Mouse (Mus musculus): Measurements from ENCODE around the gene A930017K11Rik. TPM values are rescaled to one million over a fixed set of nuclear protein-coding genes. Genes with fewer than 3 reads are reported as not detected.

Gene A930017K11Rik
- polyA plus RNA-seq, 1 experiment from 2014 or later, result 0.14 TPM

DNA sequence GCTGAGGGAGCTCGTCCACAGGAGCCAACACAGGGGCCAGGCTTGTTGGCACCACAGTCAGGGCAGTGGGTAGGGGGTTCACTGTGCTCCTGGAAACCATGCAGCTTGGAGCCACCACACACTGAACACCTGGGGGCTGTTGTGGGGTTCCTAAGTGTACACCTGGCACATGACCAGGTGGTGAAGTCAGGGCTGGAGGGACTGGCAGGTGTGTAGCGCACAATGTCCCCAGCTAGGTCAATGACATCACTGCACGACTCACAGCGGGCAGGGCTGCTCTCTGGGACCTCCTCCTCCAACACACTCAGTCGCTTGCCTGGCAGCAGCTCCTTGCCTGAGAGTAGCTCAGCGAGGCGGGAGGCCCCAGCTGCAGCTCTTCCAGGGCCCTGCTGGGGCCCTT is 11.9 kb upstream of the A930017K11Rik start:
- WGBS (ENCODE audit: insufficient replicate concordance), result 85% methylated on average over 7 of the region's 7 CpGs
- ATAC-seq (replicated peaks; ENCODE audit: insufficient number of reproducible peaks, low FRiP score, low TSS enrichment), result no peak
- H3K36me3 ChIP-seq (ENCODE audit: control insufficient read depth, insufficient read depth, low read length), result peaks cover 5% of the 10 kb centered on the region

DNA sequence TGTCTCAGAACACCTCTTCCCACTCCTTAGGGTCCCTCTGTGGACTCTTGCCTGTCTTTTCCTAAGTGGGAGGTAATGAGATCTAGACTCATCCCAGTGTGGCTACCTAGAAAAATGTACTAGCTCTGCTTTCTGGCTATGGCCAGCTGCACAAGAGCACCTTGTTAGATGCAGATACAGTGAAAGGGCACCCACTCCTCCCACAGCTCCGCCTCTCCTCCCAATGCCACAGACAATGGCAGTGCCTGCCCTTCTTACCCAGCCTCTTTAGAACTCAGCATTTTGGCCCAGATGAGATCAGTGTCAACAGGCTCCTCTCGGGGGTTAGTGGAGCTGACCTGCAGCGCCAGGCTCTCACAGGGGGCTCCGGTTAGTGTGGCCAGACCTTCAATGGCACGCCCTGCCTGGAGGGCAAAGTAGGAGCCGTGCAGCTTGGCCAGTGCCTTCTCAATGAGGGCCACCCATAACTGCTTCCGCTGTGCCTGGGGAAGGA is 10.1 kb upstream of the A930017K11Rik start:
- H3K4me1 ChIP-seq (ENCODE audit: control insufficient read depth, insufficient read depth, low read length), result peaks cover 4% of the 10 kb centered on the region; the same call in 1 of the 2 replicates
- no peak overlapping the region for H3K9ac ChIP-seq (ENCODE audit: low read depth, low read length)
- no peak overlapping the region for H3K4me2 ChIP-seq
- peaks cover 5% of the 10 kb centered on the region for H3K36me3 ChIP-seq (ENCODE audit: control insufficient read depth, insufficient read depth, low read length)
- H3K9me3 ChIP-seq (replicated peaks; ENCODE audit: control insufficient read depth, low read length), result no peaks in the 10 kb centered on the region
- H3K27ac ChIP-seq (ENCODE audit: low read depth, low read length), result no peak overlapping the region
- no peak for ATAC-seq (replicated peaks; ENCODE audit: insufficient number of reproducible peaks, low FRiP score, low TSS enrichment)
- no peak overlapping the region for H3K4me3 ChIP-seq (ENCODE audit: low read depth, low read length)
- no peaks in the 10 kb centered on the region for H3K27me3 ChIP-seq (ENCODE audit: control insufficient read depth, insufficient read depth, low read length)
- 94% methylated on average over 7 of the region's 7 CpGs for WGBS (ENCODE audit: insufficient replicate concordance)

More for the DNA sequence above, 11.9 kb upstream of the A930017K11Rik start:
- Histone ChIP-seq H3K4me2 (no peak overlapping the region), H3K27me3 (ENCODE audit: control insufficient read depth, insufficient read depth, low read length) (no peaks in the 10 kb centered on the region), H3K27ac (ENCODE audit: low read depth, low read length) (no peak overlapping the region), H3K4me1 (ENCODE audit: control insufficient read depth, insufficient read depth, low read length) (peaks cover 10% of the 10 kb centered on the region; the same call in 1 of the 2 replicates), H3K9me3 (replicated peaks; ENCODE audit: control insufficient read depth, low read length) (no peaks in the 10 kb centered on the region), H3K4me3 (ENCODE audit: low read depth, low read length) (no peak overlapping the region), H3K9ac (ENCODE audit: low read depth, low read length) (no peak overlapping the region)

DNA sequence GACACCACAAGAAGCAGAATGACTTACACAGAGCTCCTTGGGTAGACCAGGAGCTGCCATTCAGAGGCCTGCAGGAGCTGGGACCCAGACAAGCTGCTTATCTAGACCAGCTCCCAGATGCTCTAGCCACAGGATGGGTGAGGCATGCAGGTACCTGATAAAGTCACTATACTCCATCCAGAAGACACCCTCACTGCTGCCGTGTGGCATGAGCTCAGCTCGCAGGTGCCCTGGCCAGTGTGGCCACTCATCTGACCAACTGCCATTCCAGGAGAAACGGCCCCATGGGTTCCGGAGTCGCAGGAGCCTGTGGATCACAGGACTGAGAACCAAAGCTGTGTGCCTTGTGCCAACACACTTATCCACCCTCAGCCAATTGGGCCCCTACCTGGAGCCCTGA is 9.2 kb upstream of the A930017K11Rik start:
- Histone ChIP-seq H3K9me3 (replicated peaks; ENCODE audit: control insufficient read depth, low read length) (no peaks in the 10 kb centered on the region), H3K4me1 (ENCODE audit: control insufficient read depth, insufficient read depth, low read length) (peaks cover 4% of the 10 kb centered on the region; the same call in 1 of the 2 replicates), H3K27ac (ENCODE audit: low read depth, low read length) (no peak overlapping the region; the same call in 1 of the 2 replicates), H3K4me3 (ENCODE audit: low read depth, low read length) (no peak overlapping the region), H3K27me3 (ENCODE audit: control insufficient read depth, insufficient read depth, low read length) (no peaks in the 10 kb centered on the region), H3K36me3 (ENCODE audit: control insufficient read depth, insufficient read depth, low read length) (peaks cover 5% of the 10 kb centered on the region), H3K9ac (ENCODE audit: low read depth, low read length) (0 out of 2 replicates have a peak overlapping the region, but pooled peaks have one; percentile 10), H3K4me2 (no peak overlapping the region)
- 85% methylated on average over 5 of the region's 5 CpGs for WGBS (ENCODE audit: insufficient replicate concordance)
- ATAC-seq (replicated peaks; ENCODE audit: insufficient number of reproducible peaks, low FRiP score, low TSS enrichment), result peak; percentile 75

DNA sequence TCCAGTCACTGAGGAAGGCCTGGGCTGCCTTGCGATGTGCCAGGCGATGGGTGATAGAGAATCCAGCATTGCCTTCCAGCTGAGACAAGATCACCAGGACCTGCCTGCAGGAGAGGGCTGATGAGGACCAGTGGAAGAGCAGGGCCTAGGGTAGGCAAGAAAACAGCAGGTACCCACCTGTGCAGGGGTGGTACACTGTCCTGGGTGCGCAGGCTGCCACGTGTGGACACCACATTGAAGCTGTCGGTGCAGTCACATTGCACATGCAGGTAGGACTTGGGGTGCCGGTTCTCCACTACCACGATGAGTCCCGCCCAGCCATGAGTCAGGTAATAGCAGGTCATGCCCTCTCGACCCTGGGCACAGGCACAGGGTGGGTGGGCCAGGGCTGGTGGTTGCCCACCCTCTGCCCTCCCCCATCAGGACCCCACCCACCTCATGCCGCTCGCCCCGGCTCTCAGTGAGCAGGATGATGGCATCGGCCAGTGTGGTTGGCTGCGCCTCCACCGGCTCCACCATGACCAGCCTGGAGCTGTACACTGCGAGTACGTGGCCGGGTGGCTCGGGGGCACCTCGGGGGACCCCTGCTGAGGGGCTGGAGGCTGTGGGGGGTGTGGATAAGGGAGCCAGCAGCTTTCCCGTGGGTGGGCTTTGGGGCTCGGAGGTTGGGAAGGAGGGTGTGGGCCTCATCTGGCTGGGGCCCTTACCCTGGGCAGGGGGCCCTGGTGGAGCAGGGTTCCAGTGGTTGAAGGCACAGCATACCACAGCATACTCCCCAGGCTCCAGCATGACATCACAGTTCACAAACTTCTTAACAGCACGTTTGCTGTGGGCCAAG is 7.5 kb upstream of the A930017K11Rik start:
- 91% methylated on average over 23 of the region's 23 CpGs for WGBS (ENCODE audit: insufficient replicate concordance)
- Histone ChIP-seq H3K27ac (ENCODE audit: low read depth, low read length) (no peak overlapping the region), H3K9me3 (replicated peaks; ENCODE audit: control insufficient read depth, low read length) (no peaks in the 10 kb centered on the region), H3K4me2 (no peak overlapping the region), H3K27me3 (ENCODE audit: control insufficient read depth, insufficient read depth, low read length) (no peaks in the 10 kb centered on the region), H3K9ac (ENCODE audit: low read depth, low read length) (no peak overlapping the region), H3K4me1 (ENCODE audit: control insufficient read depth, insufficient read depth, low read length) (peaks cover 4% of the 10 kb centered on the region; the same call in 1 of the 2 replicates), H3K36me3 (ENCODE audit: control insufficient read depth, insufficient read depth, low read length) (peaks cover 5% of the 10 kb centered on the region), H3K4me3 (ENCODE audit: low read depth, low read length) (no peak overlapping the region)
- ATAC-seq (replicated peaks; ENCODE audit: insufficient number of reproducible peaks, low FRiP score, low TSS enrichment), result no peak

DNA sequence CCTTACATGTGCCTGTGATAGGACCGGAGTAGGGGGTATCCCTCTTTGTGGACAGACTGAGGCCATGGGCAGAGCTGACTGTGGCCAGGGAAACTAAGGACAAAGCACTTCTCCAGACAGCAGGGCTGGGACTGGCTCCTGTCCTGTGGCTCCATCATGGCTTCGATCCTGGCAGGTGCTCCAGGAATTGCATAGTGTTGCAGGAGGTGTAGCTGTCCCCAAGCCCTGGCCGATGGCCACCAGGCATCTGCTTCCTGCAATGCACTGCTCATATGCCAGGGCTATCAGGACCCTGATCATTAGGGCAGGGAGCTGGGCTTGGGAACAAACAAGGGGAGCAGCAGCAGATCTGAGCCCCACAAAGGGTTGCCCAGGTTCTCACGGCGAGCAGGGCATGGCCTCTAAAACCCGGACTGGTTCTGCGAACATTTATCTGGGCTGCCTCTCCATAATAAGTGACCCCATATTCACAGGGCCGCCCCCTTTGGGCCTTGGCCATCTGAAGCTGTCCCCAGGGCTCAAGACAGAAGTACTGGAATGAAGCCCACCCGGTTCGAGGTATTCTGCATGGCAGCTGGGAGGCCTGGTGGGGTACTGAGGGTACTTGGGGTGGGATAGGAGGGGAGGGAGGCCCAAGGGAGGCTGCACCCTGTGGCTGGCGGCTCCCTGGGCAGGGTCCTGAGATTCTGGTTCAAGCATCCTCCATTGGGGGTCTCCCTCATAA is 6.6 kb upstream of the A930017K11Rik start:
- 90% methylated on average over 11 of the region's 11 CpGs for WGBS (ENCODE audit: insufficient replicate concordance)
- H3K9me3 ChIP-seq (replicated peaks; ENCODE audit: control insufficient read depth, low read length), result no peaks in the 10 kb centered on the region
- H3K4me2 ChIP-seq, result no peak overlapping the region
- no peaks in the 10 kb centered on the region for H3K27me3 ChIP-seq (ENCODE audit: control insufficient read depth, insufficient read depth, low read length)
- H3K27ac ChIP-seq (ENCODE audit: low read depth, low read length), result no peak overlapping the region
- H3K9ac ChIP-seq (ENCODE audit: low read depth, low read length), result no peak overlapping the region
- no peak overlapping the region for H3K4me3 ChIP-seq (ENCODE audit: low read depth, low read length)
- ATAC-seq (replicated peaks; ENCODE audit: insufficient number of reproducible peaks, low FRiP score, low TSS enrichment), result no peak
- peaks cover 5% of the 10 kb centered on the region for H3K36me3 ChIP-seq (ENCODE audit: control insufficient read depth, insufficient read depth, low read length)
- H3K4me1 ChIP-seq (ENCODE audit: control insufficient read depth, insufficient read depth, low read length), result peaks cover 4% of the 10 kb centered on the region; the same call in 1 of the 2 replicates

DNA sequence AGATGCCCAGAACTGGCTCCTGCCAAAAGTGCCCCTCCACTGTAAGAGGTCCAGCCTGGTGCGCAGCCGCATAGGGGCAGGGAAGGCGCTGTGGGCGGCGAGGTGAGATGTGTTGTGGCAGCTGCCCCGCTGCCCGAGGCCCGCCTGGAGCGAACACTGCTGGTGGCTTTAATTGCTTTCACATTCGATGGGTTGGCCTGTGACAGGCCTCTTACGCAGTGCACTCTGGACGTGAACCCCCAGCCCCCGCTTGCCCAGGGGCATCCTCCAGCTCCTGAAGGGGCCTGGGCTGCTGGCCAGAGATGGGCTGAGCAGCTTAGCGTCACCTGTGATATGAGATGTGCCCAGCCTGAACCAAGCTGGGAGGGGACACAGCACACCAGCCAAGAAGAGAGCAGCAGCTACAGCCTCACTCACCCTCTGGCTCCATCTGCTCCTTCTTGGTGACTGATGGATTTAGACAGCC is 5.3 kb upstream of the A930017K11Rik start:
- Histone ChIP-seq H3K9me3 (replicated peaks; ENCODE audit: control insufficient read depth, low read length) (no peaks in the 10 kb centered on the region), H3K4me2 (no peak overlapping the region), H3K4me3 (ENCODE audit: low read depth, low read length) (no peak overlapping the region), H3K27ac (ENCODE audit: low read depth, low read length) (no peak overlapping the region), H3K36me3 (ENCODE audit: control insufficient read depth, insufficient read depth, low read length) (peaks cover 3% of the 10 kb centered on the region; the same call in 1 of the 2 replicates), H3K27me3 (ENCODE audit: control insufficient read depth, insufficient read depth, low read length) (peaks cover 10% of the 10 kb centered on the region), H3K9ac (ENCODE audit: low read depth, low read length) (no peak overlapping the region), H3K4me1 (ENCODE audit: control insufficient read depth, insufficient read depth, low read length) (peaks cover 4% of the 10 kb centered on the region; the same call in 1 of the 2 replicates)
- no peak for ATAC-seq (replicated peaks; ENCODE audit: insufficient number of reproducible peaks, low FRiP score, low TSS enrichment)
- 87% methylated on average over 14 of the region's 14 CpGs for WGBS (ENCODE audit: insufficient replicate concordance)

DNA sequence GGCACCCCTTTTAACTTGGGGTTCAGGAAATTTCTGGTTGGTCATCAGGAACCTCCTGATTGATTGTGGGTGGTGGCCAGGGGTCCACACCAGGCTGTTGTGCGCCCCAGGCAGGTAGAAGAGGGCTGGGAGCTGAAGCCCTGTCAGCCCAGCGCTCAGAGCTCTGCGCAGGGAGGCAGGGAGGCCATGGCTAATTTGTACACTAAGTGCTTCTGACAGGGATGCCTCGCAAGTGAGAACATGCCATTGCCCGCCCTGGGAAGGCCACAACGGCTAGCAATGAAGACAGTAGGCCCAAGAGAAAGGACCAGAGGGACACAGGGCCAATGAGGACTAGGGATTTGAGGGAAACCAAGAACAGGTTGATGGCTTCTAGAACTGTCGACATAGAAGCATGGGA is 4.3 kb upstream of the A930017K11Rik start:
- Histone ChIP-seq H3K9ac (ENCODE audit: low read depth, low read length) (no peak overlapping the region), H3K4me3 (ENCODE audit: low read depth, low read length) (no peak overlapping the region), H3K9me3 (replicated peaks; ENCODE audit: control insufficient read depth, low read length) (no peaks in the 10 kb centered on the region), H3K27me3 (ENCODE audit: control insufficient read depth, insufficient read depth, low read length) (peaks cover 20% of the 10 kb centered on the region), H3K27ac (ENCODE audit: low read depth, low read length) (no peak overlapping the region), H3K36me3 (ENCODE audit: control insufficient read depth, insufficient read depth, low read length) (peaks cover 3% of the 10 kb centered on the region; the same call in 1 of the 2 replicates), H3K4me1 (ENCODE audit: control insufficient read depth, insufficient read depth, low read length) (peaks cover 9% of the 10 kb centered on the region), H3K4me2 (no peak overlapping the region)
- WGBS (ENCODE audit: insufficient replicate concordance), result 83% methylated on average over 7 of the region's 7 CpGs
- no peak for ATAC-seq (replicated peaks; ENCODE audit: insufficient number of reproducible peaks, low FRiP score, low TSS enrichment)

DNA sequence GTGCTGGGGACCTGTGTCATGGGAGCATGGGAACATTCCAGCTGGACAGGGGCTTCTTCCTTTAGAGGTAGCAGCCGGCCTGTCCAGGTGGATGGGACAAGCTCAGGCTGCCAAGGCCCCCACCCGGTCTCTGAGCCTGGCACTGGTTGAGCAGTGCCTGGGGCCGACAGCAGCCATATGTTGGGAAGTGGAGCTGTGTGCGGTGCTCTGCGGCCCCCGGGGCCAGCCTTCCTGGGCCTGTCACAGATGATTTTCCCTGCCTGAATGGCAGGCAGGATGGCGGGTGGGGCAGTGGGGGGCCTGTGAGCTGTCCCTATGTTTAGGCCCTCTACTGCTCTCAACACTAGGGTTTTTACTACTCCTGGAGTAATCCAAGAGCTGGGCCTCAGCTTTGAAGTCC is 3.8 kb upstream of the A930017K11Rik start:
- ATAC-seq (replicated peaks; ENCODE audit: insufficient number of reproducible peaks, low FRiP score, low TSS enrichment), result no peak
- WGBS (ENCODE audit: insufficient replicate concordance), result 69% methylated on average over 7 of the region's 7 CpGs
- peaks cover 3% of the 10 kb centered on the region; the same call in 1 of the 2 replicates for H3K36me3 ChIP-seq (ENCODE audit: control insufficient read depth, insufficient read depth, low read length)
- no peak overlapping the region for H3K9ac ChIP-seq (ENCODE audit: low read depth, low read length)
- H3K4me1 ChIP-seq (ENCODE audit: control insufficient read depth, insufficient read depth, low read length), result peaks cover 13% of the 10 kb centered on the region
- H3K27me3 ChIP-seq (ENCODE audit: control insufficient read depth, insufficient read depth, low read length), result peaks cover 25% of the 10 kb centered on the region
- no peak overlapping the region for H3K27ac ChIP-seq (ENCODE audit: low read depth, low read length)
- H3K9me3 ChIP-seq (replicated peaks; ENCODE audit: control insufficient read depth, low read length), result no peaks in the 10 kb centered on the region
- H3K4me2 ChIP-seq, result no peak overlapping the region
- H3K4me3 ChIP-seq (ENCODE audit: low read depth, low read length), result no peak overlapping the region
